ENCODE assay signal across 9 mouse cellular contexts in the genomic region with DNA sequence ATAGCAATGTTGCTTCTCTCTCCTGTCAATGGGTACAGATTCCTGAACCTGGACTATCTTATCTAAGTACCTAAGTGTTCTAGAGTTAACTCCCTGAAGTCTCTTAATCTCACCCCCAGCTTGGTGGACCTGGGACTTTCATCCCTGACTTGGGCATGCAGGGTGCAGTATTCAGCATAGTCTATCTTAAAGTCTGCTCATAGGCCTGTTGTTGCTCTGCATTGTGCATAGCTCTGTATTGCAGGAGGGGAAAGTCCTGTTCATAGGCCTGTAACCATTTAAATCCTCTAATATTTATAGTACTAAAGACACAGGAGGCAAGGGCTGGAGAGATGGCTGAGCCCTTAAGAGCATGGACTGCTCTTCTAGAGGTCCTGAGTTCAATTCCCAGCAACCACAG. TPM values are rescaled to one million over a fixed set of nuclear protein-coding genes. Genes with fewer than 3 reads are reported as not detected.
"Had no signal": no experiment of that assay in that cellular context is flagged by ENCODE, and none has a peak within 500 bp of the region (broad histone marks: within the 10 kb centered on the region; RNA-seq: fewer than 3 reads in every experiment).

No protein-coding gene starts in this region.

RNA-seq across cellular contexts. Expression of a gene that starts 5.6 kb away (rescaled TPM):
- polyA plus RNA-seq: hindbrain, embryonic 12.5 days had no signal

RNA-seq across cellular contexts. Expression of a gene that starts 27.5 kb away (rescaled TPM):
- polyA plus RNA-seq: heart, embryonic 16.5 days; heart, postnatal 0 days; hindbrain, embryonic 10.5 days; hindbrain, embryonic 11.5 days; kidney, embryonic 14.5 days; kidney, embryonic 15.5 days; kidney, embryonic 16.5 days; kidney, postnatal 0 days had no signal
